Comparison of ENCODE assay signal across 22 mouse cellular contexts in the genomic region with DNA sequence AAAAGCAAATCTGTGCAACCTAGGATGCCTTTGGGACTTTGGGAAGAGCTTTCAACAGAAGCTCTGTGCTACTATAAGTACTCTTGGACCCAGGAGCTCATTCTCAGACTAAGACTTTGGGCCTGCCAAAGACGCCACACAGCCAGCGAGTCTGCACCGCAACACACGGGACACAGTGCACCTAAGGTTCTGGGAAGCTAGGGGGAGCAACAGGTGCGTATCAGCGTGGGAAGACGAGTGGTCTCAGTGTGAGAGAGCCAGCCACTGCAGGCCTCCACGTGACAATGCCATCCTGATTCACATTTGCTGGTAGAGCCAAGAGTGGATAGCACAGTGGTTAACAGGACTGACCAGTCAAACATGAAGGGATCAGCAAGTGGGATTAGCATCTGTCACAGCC.
DNase-seq lines count a peak whose midpoint lies in the region; ATAC-seq and TF ChIP-seq lines count a peak whose summit lies in the region.
"Had no signal": no experiment of that assay in that cellular context is flagged by ENCODE, and none has a peak within 500 bp of the region (broad histone marks: within the 10 kb centered on the region; RNA-seq: fewer than 3 reads in every experiment).

No protein-coding gene starts in this region.

- intact Hi-C loops in heart, postnatal 36 days (cut with DNase I) = no loop called here
- intact Hi-C loops in gastrocnemius, postnatal 14 days (cut with DNase I; ENCODE audit: low total_unique reads) = no loop called here

- no peak overlapping the region for H3K27ac ChIP-seq in liver, embryonic 14.5 days
- H3K27ac ChIP-seq in liver, embryonic 12.5 days = no peak overlapping the region
- H3K27ac ChIP-seq: embryonic facial prominence, embryonic 13.5 days; forebrain, embryonic 13.5 days; heart, embryonic 13.5 days; hindbrain, embryonic 15.5 days had no signal

- H3K4me2 ChIP-seq in liver, embryonic 14.5 days (ENCODE audit: low read depth) = no peak overlapping the region
- no peak overlapping the region for H3K4me2 ChIP-seq in liver, embryonic 12.5 days
- H3K4me2 ChIP-seq: embryonic facial prominence, embryonic 13.5 days; forebrain, embryonic 13.5 days; heart, embryonic 13.5 days; hindbrain, embryonic 15.5 days had no signal

- H3K4me3 ChIP-seq in liver, embryonic 14.5 days (ENCODE audit: insufficient read depth in 1 of 2, low read depth in 2 of 2, low read length in 2 of 2) = no peak overlapping the region
- no peak overlapping the region for H3K4me3 ChIP-seq in liver, embryonic 12.5 days
- H3K4me3 ChIP-seq: embryonic facial prominence, embryonic 13.5 days; forebrain, embryonic 13.5 days; heart, embryonic 13.5 days; hindbrain, embryonic 15.5 days had no signal

- H3K4me1 ChIP-seq in liver, embryonic 14.5 days (replicated peaks; ENCODE audit: control insufficient read depth in 2 of 2, insufficient read depth in 2 of 2, low read length in 1 of 2) = no peaks in the 10 kb centered on the region
- no peaks in the 10 kb centered on the region for H3K4me1 ChIP-seq in liver, embryonic 12.5 days

- H3K9ac ChIP-seq in liver, embryonic 14.5 days (replicated peaks) = no peak overlapping the region
- no peak overlapping the region for H3K9ac ChIP-seq in liver, embryonic 12.5 days
- H3K9ac ChIP-seq: embryonic facial prominence, embryonic 13.5 days; forebrain, embryonic 13.5 days; forebrain, postnatal 0 days; heart, embryonic 13.5 days; hindbrain, embryonic 15.5 days had no signal

- peak; percentile 66 for DNase-seq in heart, adult 11 months
- no peak for DNase-seq in heart, postnatal 36 days
- DNase-seq in liver, embryonic 14.5 days (ENCODE audit: low read depth in 3 of 3, low spot score in 3 of 3) = no peak
- DNase-seq in thymus, postnatal 25 days = peak; percentile 44
- no peak for DNase-seq in thymus, adult 18-20 months
- DNase-seq in gastrocnemius, postnatal 14 days = no peak
- DNase-seq: adrenal gland, postnatal 14 days; B cell, adult 2 months; cerebellum, adult 11-12 months; cerebellum, adult 9-10 months; cerebellum, postnatal 36 days; forebrain, postnatal 0 days; gastrocnemius, postnatal 25 days; heart, postnatal 4 days had no signal

- H3K27me3 ChIP-seq in liver, embryonic 14.5 days (ENCODE audit: control insufficient read depth, insufficient read depth, low read length) = no peaks in the 10 kb centered on the region
- no peaks in the 10 kb centered on the region for H3K27me3 ChIP-seq in liver, embryonic 12.5 days (replicated peaks)
- H3K27me3 ChIP-seq: embryonic facial prominence, embryonic 13.5 days; heart, embryonic 13.5 days; hindbrain, embryonic 15.5 days had no signal

- no peaks in the 10 kb centered on the region for H3K9me3 ChIP-seq in liver, embryonic 14.5 days (ENCODE audit: control insufficient read depth, low read length)
- H3K9me3 ChIP-seq in liver, embryonic 12.5 days (replicated peaks) = no peaks in the 10 kb centered on the region
- H3K9me3 ChIP-seq: embryonic facial prominence, embryonic 13.5 days; forebrain, embryonic 13.5 days; heart, embryonic 13.5 days; hindbrain, embryonic 15.5 days had no signal

- 61% methylated on average over 8 of the region's 8 CpGs for WGBS in liver, embryonic 14.5 days (ENCODE audit: insufficient replicate concordance)
- WGBS in liver, embryonic 12.5 days (ENCODE audit: insufficient replicate concordance) = 62% methylated on average over 8 of the region's 8 CpGs

- TF ChIP-seq CTCF in liver, embryonic 14.5 days (IDR thresholded peaks at IDR 0.05; ENCODE audit: low read depth) = 0 out of 2 replicates have a peak, but pooled peaks have one; percentile 9

- no peak for ATAC-seq in liver, embryonic 14.5 days (ENCODE audit: insufficient read depth)
- no peak for ATAC-seq in liver, embryonic 12.5 days
- ATAC-seq in activated CD4-positive, CD25-positive, alpha-beta regulatory T cell, adult 4 months = no peak
- ATAC-seq: CD4-positive, CD25-positive, alpha-beta regulatory T cell, adult 4 months; forebrain, embryonic 13.5 days; forebrain, postnatal 0 days; inflammation-experienced regulatory T-cells, adult 6 months had no signal

- no peaks in the 10 kb centered on the region for H3K36me3 ChIP-seq in liver, embryonic 14.5 days (replicated peaks; ENCODE audit: control insufficient read depth, insufficient read depth, low read depth)
- H3K36me3 ChIP-seq in liver, embryonic 12.5 days = no peaks in the 10 kb centered on the region
- H3K36me3 ChIP-seq: embryonic facial prominence, embryonic 13.5 days; heart, embryonic 13.5 days; hindbrain, embryonic 15.5 days had no signal

- no peak for TF ChIP-seq EP300 in liver, embryonic 14.5 days (IDR thresholded peaks at IDR 0.05; ENCODE audit: low read depth)

Comparison
In these comparisons a context has a peak if more than half of its experiments do, and no peak if none do; other contexts are left out.
1. DNase-seq: peak in heart, adult 11 months (single experiment) and thymus, postnatal 25 days (single experiment); none in heart, postnatal 36 days (0 of 2), liver, embryonic 14.5 days (0 of 3), thymus, adult 18-20 months (0 of 2) and gastrocnemius, postnatal 14 days (single experiment).